Mouse (Mus musculus) left cerebral cortex, adult 11 months (tissue): ENCODE measurements around the gene Lcp1.
A peak's percentile ranks its signal among the peaks of the same experiment; 100 is the strongest.
"Not testable (repeated sequence)": the region's sequence is repeated elsewhere in the genome, so short reads cannot be mapped to it uniquely, and the experiment has no call there.

Experiments
- DNase-seq: peaks from one replicate; pipeline ENCODE4 v3.0.0; 2022; ENCODE audit warnings: low spot score

Gene Lcp1

GRCm38 (mm10) chr14:75130501-75131318 lies at the start of gene Lcp1, which contains the start of gene Lrrc63:
Gene Lcp1, plus strand, starts transcription at chr14:75131101.
Gene Lrrc63, minus strand, starts transcription at chr14:75130881.
- DNase-seq = peak; percentile 46

GRCm38 (mm10) chr14:75102956-75103355 lies 27.9 kb upstream of the Lcp1 start:
- no peak for DNase-seq

- DNase-seq = no peak
Measured at GRCm38 (mm10) chr14:75121658-75122057, 9.2 kb upstream of the Lcp1 start.

- no peak for DNase-seq
Measured at GRCm38 (mm10) chr14:75131324-75131935, 529 bp downstream of the Lcp1 start.

- DNase-seq = no peak
Measured at GRCm38 (mm10) chr14:75136119-75136966, 5.4 kb downstream of the Lcp1 start.

- no peak for DNase-seq
Measured at GRCm38 (mm10) chr14:75138503-75138902, 7.6 kb downstream of the Lcp1 start.

- no peak for DNase-seq
Measured at GRCm38 (mm10) chr14:75139225-75139624, 8.3 kb downstream of the Lcp1 start.

GRCm38 (mm10) chr14:75147706-75148105 lies 16.8 kb downstream of the Lcp1 start:
- DNase-seq = not testable (repeated sequence)

GRCm38 (mm10) chr14:75148229-75148628 lies 17.3 kb downstream of the Lcp1 start:
- no peak for DNase-seq

GRCm38 (mm10) chr14:75150653-75151052 lies 19.8 kb downstream of the Lcp1 start:
- no peak for DNase-seq

- no peak for DNase-seq
Measured at GRCm38 (mm10) chr14:75151146-75151545, 20.2 kb downstream of the Lcp1 start.

- no peak for DNase-seq
Measured at GRCm38 (mm10) chr14:75154481-75154880, 23.6 kb downstream of the Lcp1 start.

GRCm38 (mm10) chr14:75159375-75159774 lies 28.5 kb downstream of the Lcp1 start:
- DNase-seq = no peak

GRCm38 (mm10) chr14:75163866-75164265 lies 33.0 kb downstream of the Lcp1 start:
- DNase-seq = no peak

GRCm38 (mm10) chr14:75164345-75164744 lies 33.4 kb downstream of the Lcp1 start:
- DNase-seq = no peak

- DNase-seq = no peak
Measured at GRCm38 (mm10) chr14:75165574-75166131, 34.8 kb downstream of the Lcp1 start.

- DNase-seq = no peak
Measured at GRCm38 (mm10) chr14:75168501-75168900, 37.6 kb downstream of the Lcp1 start.

GRCm38 (mm10) chr14:75170546-75170945 lies 39.6 kb downstream of the Lcp1 start:
- DNase-seq = no peak

- no peak for DNase-seq
Measured at GRCm38 (mm10) chr14:75174296-75174695, 43.4 kb downstream of the Lcp1 start.

- DNase-seq = no peak
Measured at GRCm38 (mm10) chr14:75174731-75175555, 44.0 kb downstream of the Lcp1 start.

- no peak for DNase-seq
Measured at GRCm38 (mm10) chr14:75175781-75176180, 44.9 kb downstream of the Lcp1 start.
